Mouse (Mus musculus): ENCODE data around the gene Ankrd11.
A peak's percentile ranks its signal among the peaks of the same experiment; 100 is the strongest.

Ankrd11 gene

GRCm38 (mm10) chr8:122962046-122962445 is 80.0 kb downstream of the Ankrd11 start:
- DNase-seq (ENCODE audit: low spot score in 2 of 2): no peak

- DNase-seq (ENCODE audit: low spot score in 2 of 2): no peak
Measured at GRCm38 (mm10) chr8:122961458-122961857, 80.6 kb downstream of the Ankrd11 start.

DNA sequence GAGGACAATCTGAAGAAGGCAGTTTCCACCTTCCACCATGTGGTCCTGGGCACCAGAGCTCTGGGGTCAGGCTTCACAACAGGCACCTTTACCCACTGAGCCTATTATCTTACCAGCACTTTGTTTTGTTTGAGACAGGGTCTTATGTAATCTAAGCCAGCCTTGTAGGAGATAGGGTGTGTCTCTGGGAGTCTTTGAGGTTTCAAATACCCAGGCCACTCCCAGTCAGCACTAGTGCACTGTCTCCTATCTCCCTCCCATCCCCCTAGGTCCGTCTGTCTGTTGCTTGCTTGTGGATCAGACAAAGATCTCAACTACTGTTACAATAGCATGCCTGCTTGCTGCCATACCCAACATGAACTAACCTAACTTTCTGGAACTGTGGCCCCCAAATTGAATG is 81.1 kb downstream of the Ankrd11 start:
- DNase-seq (ENCODE audit: low spot score in 2 of 2): no peak

DNA sequence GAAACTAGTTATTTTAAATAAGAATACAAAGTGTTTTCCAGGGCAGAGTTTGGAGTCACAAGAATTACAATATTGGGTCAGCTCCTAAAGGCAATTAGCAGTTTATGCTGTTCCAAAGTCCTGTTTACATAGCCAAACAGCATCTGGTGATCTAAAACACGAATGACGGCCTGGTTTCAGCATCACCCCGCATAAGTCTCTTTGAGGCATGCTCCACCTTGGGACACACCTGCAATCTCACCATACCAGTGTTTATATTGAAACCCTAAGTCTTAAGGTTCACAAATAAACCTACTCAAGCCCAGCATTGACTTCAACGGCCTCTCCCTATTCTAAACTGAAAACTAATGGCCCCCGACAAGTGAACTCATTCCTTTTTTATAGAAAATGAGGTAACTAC is 81.8 kb downstream of the Ankrd11 start:
- DNase-seq (ENCODE audit: low spot score in 2 of 2): no peak

- no peak for DNase-seq (ENCODE audit: low spot score in 2 of 2)
Measured at GRCm38 (mm10) chr8:122955997-122956396, 86.1 kb downstream of the Ankrd11 start.

DNA sequence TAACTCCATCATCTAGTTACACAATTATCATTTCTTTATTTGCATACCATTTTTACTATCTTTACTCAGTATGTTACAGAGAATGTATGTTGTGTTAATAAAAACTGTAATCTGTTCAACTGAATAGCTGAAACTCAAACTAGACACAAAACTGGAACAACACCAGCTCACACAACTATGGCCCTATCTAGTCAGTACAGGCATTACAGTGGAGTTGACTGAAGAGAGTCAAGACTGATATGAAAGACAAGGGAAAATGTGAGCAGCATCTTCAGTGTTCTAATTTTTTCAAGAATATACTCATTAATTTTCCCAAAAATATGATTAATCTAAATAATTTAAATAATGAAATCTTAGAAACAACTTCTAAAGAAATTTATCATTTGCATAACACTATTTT is 86.9 kb downstream of the Ankrd11 start:
- DNase-seq (ENCODE audit: low spot score in 2 of 2): no peak

DNA sequence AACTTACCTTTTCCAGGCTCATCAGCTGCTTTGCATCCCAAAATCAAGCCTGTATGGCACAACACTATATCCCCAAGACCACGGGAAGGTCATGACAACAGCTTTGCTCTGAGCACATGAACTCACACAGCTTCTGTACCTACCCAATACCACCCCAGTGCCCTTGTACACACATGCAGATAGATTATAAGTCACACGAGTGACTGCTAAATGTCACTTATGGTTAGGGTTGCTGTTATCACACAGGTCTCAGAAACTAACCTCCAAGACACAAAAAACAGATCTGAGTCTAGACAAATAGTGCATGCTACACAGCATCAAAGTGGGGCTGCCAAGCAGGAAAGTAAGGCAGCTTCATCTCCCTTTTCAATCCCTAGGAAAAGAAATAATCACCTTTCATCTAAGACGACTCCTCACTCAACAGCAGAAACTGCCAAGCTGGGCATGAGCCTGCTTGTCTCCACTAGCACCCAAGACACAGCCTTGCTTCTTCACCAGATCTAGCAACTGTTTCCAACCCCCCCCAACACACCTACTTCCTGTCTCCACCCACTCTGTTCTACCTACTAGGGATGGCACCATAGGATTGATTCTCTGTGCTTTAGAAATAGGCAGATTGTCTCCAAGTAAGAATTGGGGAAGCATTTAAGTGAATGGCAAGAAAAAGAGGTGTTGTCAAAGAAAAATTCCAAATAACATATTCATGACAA is 87.8 kb downstream of the Ankrd11 start:
- no peak for DNase-seq (ENCODE audit: low spot score in 2 of 2)

DNA sequence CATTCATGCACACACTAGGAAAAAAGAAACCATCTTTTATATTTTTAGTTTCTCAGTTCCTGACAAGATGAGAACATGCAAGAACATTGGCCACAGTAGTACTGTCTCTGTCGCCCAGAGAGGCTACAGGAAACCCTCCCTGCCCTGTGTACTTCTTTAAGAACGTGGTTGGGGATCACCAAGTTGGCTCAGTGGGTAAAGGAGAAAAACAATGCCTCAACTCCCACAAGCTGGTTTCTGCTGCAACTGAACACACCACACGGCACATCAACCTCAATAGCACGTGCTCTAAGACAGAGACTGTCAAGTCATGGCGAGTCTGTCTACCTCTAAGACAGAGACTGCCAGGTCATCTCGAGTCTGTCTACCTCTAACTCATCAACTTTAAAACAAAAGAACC is 89.0 kb downstream of the Ankrd11 start:
- DNase-seq (ENCODE audit: low spot score in 2 of 2): no peak

DNA sequence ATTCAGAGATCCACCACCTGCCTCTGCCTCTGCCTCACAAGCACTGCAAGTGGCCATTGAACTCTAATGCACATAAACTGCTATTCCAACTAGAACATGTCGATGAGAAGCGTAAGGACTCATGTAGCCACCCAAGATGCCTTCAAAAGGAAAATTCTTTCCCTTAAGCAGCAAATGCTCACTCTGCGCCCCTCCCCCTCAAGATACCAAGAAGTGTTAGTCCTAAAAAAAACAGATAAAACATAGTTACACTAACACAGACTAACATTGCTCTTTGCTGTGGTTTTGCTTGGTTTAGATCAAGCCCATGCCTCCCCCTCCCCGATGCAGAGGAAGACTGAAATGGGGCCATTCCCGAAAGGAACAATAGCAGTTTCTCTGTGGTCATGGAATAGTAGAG is 90.6 kb downstream of the Ankrd11 start:
- no peak for DNase-seq (ENCODE audit: low spot score in 2 of 2)

- DNase-seq (ENCODE audit: low spot score in 2 of 2): no peak
Measured at GRCm38 (mm10) chr8:122949701-122950100, 92.4 kb downstream of the Ankrd11 start.

DNA sequence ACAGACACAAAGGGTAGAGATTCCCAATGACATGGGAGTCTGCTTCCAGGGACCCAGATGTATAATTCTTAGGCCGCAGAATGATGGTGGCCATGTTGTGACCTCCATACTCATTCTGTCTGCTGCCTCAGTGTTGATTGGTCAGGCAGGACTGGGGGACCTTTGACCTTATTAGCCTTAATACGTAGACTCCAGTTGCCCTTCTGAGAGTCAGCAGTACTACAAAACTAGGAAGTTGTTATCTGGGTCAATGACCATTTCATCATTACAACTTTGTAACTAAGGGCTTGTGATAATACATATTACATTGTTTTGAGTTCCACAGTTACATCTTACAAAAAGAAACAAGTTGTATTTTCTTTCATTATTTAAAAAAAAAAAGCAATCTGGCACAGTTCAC is 96.3 kb downstream of the Ankrd11 start:
- DNase-seq (ENCODE audit: low spot score in 2 of 2): no peak

- DNase-seq (ENCODE audit: low spot score in 2 of 2): no peak
Measured at GRCm38 (mm10) chr8:122942803-122943713, 99.0 kb downstream of the Ankrd11 start.

DNA sequence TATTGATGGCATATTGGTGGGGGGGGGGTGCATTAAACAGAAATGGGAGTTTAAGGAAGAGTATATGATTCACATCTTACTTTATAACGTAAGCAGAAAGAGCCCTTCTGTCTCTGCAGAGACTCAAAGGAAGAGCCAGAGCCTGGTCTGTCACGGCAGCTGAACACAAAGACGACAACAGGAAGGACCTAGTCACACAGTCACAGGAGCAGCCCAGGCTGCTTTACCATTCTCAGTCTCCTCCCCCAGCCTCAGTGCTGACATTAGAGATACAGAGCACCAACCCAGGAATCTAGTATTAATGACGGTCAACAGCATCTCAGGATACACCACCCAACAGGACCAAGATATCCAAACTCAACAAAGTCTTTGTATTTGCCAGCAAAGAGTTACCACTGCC is 103.5 kb downstream of the Ankrd11 start:
- no peak for DNase-seq (ENCODE audit: low spot score in 2 of 2)

DNA sequence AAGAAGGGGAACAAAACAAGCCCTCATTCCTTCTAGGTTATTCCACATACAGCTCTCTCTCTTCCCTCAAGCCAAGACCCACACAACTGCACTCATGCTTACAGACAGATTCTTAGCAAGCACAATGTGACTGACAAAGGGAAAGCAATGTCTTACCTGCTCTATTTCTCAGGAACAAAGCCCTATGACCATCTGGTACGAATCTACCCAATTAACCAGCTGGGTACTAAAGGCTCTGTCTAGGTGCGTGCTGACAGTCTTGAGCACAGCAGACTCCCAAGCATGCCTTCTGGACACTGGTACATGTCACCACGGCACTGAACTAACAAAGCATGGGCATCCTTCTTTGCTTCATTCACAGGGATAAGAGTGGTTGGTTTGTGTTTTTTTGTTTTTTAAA is 103.9 kb downstream of the Ankrd11 start:
- DNase-seq (ENCODE audit: low spot score in 2 of 2): no peak

DNA sequence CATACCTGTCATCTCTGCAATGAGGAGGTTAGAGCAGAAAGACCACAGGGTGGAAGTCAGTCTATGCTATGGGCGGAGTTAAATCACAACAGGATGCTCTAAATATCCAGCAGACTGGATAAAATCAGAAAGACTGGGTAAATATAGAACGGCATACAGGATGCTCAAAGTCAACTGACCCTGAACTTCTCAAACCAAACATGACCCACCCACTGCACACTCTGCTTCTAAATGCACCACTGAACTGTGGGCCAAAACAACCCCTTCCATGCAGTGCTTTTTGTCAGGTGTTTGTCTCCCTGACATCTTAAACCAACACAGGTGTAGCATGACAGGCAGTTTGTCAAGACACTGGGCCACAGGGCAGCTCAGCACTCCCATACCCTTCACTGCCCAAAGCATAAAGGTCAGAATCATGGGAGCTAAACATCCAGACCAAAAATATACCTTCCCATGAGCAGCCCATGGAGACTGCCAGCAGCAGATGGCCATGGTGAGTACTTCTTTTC is 104.5 kb downstream of the Ankrd11 start:
- DNase-seq (ENCODE audit: low spot score in 2 of 2): no peak

DNA sequence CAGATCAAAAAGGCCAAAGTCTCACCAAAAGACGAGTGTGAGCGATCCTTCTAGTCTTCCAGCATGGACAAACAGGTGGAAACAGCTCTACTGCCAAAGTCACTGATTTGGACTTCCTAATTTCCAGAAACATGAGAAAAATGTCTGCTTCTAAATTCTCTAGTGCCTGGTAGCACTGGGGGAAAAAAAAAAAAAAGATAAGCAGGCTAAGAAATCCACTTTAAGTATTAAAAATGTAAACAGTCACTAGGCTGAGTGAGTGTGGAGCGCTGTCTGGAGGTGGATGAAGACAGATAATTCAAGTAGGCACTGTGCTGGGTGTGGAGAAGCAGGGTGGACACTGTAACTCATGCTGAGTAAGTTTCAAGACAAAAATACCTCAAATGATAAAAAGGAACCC is 106.2 kb downstream of the Ankrd11 start:
- no peak for DNase-seq (ENCODE audit: low spot score in 2 of 2)

- no peak for DNase-seq (ENCODE audit: low spot score in 2 of 2)
Measured at GRCm38 (mm10) chr8:122935118-122935517, 107.0 kb downstream of the Ankrd11 start.

- DNase-seq (ENCODE audit: low spot score in 2 of 2): no peak
Measured at GRCm38 (mm10) chr8:122933973-122934372, 108.1 kb downstream of the Ankrd11 start.

DNA sequence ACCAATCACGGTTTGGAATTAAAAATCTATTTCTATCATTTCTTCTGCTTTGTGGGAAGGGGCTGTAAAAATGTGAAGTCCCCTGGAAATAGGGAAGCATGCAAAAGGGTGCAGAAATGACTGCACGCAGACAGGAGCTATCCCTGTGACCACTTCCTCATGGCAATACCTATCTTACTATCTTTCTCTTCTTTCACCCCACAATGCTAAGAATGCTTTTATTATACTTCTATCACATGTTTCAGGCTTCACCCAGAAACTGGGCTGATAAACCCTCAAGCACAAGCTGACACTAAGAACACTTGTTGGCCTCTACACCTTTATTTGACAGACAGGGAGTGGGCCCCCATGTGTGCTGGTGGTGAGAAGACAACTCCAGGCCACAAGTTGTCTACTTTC is 109.5 kb downstream of the Ankrd11 start:
- no peak for DNase-seq (ENCODE audit: low spot score in 2 of 2)

- DNase-seq (ENCODE audit: low spot score in 2 of 2): peak; percentile 82 to 91
Measured at GRCm38 (mm10) chr8:122931834-122932560, 110.1 kb downstream of the Ankrd11 start.

GRCm38 (mm10) chr8:122928631-122929224 is 113.3 kb downstream of the Ankrd11 start:
- DNase-seq (ENCODE audit: low spot score in 2 of 2): no peak

- DNase-seq (ENCODE audit: low spot score in 2 of 2): no peak
Measured at GRCm38 (mm10) chr8:122927841-122928240, 114.2 kb downstream of the Ankrd11 start.

All from right cerebral cortex, postnatal 10 days (tissue).